Mouse (Mus musculus) MEL (cell line): Measurements from ENCODE around the gene Hacd2. TPM values are rescaled to one million over a fixed set of nuclear protein-coding genes. Genes with fewer than 3 reads are reported as not detected.

Experiments used
- DNase-seq: peaks from one replicate; pipeline ENCODE4 v3.0.0; 2011; ENCODE audit warnings: low read depth, low spot score
- H3K27ac ChIP-seq: 2 replicates; pipeline ENCODE4 v1.5.1; 2012; ENCODE audit warnings: low read depth, mild to moderate bottlenecking, control low read depth, low read length, moderate library complexity; ENCODE audit not compliant: control insufficient read depth
- H3K27me3 ChIP-seq, 2 experiments: fragments of 150-350 bp in 1 of 2; sonication (generic) in 1 of 2; 2 replicates each; pipeline ENCODE4 v1.6.1; 2012; ENCODE audit warnings: low read length in 2 of 2, mild to moderate bottlenecking in 2 of 2, improper control_type of control experiment in 1 of 2, moderate library complexity in 1 of 2; ENCODE audit not compliant: insufficient read depth in 2 of 2, control insufficient read depth in 1 of 2
- H3K36me3 ChIP-seq, 2 experiments: 2 replicates each; pipeline ENCODE4 v1.6.1; 2012 to 2014; ENCODE audit warnings: low read length in 2 of 2, improper control_type of control experiment in 1 of 2, inconsistent platforms in 1 of 2, mild to moderate bottlenecking in 1 of 2; ENCODE audit not compliant: insufficient read depth in 2 of 2, control insufficient read depth in 1 of 2
- H3K4me1 ChIP-seq, 2 experiments: fragments of 150-350 bp in 1 of 2; sonication (generic) in 1 of 2; 2 replicates each; pipeline ENCODE4 v1.6.1; 2012; ENCODE audit warnings: low read length in 2 of 2, improper control_type of control experiment in 1 of 2, mild to moderate bottlenecking in 1 of 2; ENCODE audit not compliant: insufficient read depth in 2 of 2, control insufficient read depth in 1 of 2
- H3K4me3 ChIP-seq, 2 experiments: fragments of 150-350 bp in 1 of 2; sonication (generic) in 1 of 2; 2 replicates each; pipeline ENCODE4 v1.5.1; 2012; ENCODE audit warnings: low read depth in 2 of 2, low read length in 2 of 2, mild to moderate bottlenecking in 2 of 2, moderate library complexity in 2 of 2, control low read depth in 1 of 2, improper control_type of control experiment in 1 of 2; ENCODE audit not compliant: control insufficient read depth in 1 of 2, insufficient read depth in 1 of 2
- H3K79me2 ChIP-seq: 2 replicates; pipeline ENCODE4 v1.6.1; 2012; ENCODE audit warnings: mild to moderate bottlenecking, low read length, moderate library complexity; ENCODE audit not compliant: control insufficient read depth, poor library complexity, insufficient read depth
- H3K9ac ChIP-seq: 2 replicates; pipeline ENCODE4 v1.6.1; 2012; ENCODE audit warnings: low read depth, mild to moderate bottlenecking, control low read depth, low read length, moderate library complexity; ENCODE audit not compliant: control insufficient read depth, poor library complexity, severe bottlenecking
- H3K9me3 ChIP-seq: fragments of 150-350 bp; sonication (generic); replicated peaks from 2 replicates; pipeline ENCODE4 v1.6.1; 2012; ENCODE audit warnings: mild to moderate bottlenecking, low read length, improper control_type of control experiment, moderate library complexity; ENCODE audit not compliant: insufficient read depth
- BHLHE40 ChIP-seq: IDR thresholded peaks from 2 replicates; pipeline ENCODE4 v1.6.1; 2012; ENCODE audit warnings: low read depth, mild to moderate bottlenecking, inconsistent platforms, low read length, improper control_type of control experiment, borderline replicate concordance
- CHD1 ChIP-seq: IDR thresholded peaks from 2 replicates; pipeline ENCODE4 v1.6.1; 2012; ENCODE audit warnings: low read depth, mild to moderate bottlenecking, inconsistent platforms, low read length, improper control_type of control experiment
- CHD2 ChIP-seq: IDR thresholded peaks from 2 replicates; pipeline ENCODE4 v1.6.1; 2011; ENCODE audit warnings: low read length, improper control_type of control experiment
- CTCF ChIP-seq, 3 experiments: IDR thresholded peaks in 2 of 3; conservative IDR thresholded peaks in 1 of 3; 2 replicates each; pipeline ENCODE4 v1.5.1; 2011 to 2012; ENCODE audit warnings: low read length in 3 of 3, low read depth in 2 of 3, mild to moderate bottlenecking in 2 of 3, improper control_type of control experiment in 1 of 3, inconsistent platforms in 1 of 3, mixed read lengths in 1 of 3, moderate library complexity in 1 of 3; ENCODE audit not compliant: control insufficient read depth in 1 of 3, insufficient read depth in 1 of 3, poor library complexity in 1 of 3, severe bottlenecking in 1 of 3
- ELF1 ChIP-seq: IDR thresholded peaks from 2 replicates; pipeline ENCODE4 v1.6.1; 2014; ENCODE audit warnings: low read depth, mild to moderate bottlenecking, inconsistent platforms, low read length, improper control_type of control experiment, moderate library complexity
- EP300 ChIP-seq, 2 experiments: IDR thresholded peaks; 2 replicates each; pipeline ENCODE4 v1.6.1; 2011; ENCODE audit warnings: improper control_type of control experiment in 2 of 2, low read length in 2 of 2, low read depth in 1 of 2, mild to moderate bottlenecking in 1 of 2
- ETS1 ChIP-seq: IDR thresholded peaks from 2 replicates; pipeline ENCODE4 v1.6.1; 2012; ENCODE audit warnings: low read depth, mild to moderate bottlenecking, inconsistent platforms, low read length, improper control_type of control experiment, moderate library complexity
- JUND ChIP-seq: IDR thresholded peaks from 2 replicates; pipeline ENCODE4 v1.6.1; 2011; ENCODE audit warnings: low read depth, mild to moderate bottlenecking, improper control_type of control experiment, low read length
- KAT2A ChIP-seq: conservative IDR thresholded peaks from 2 replicates; pipeline ENCODE4 v1.6.1; 2012; ENCODE audit warnings: low read depth, low read length, improper control_type of control experiment, inconsistent platforms
- MAZ ChIP-seq: IDR thresholded peaks from 2 replicates; pipeline ENCODE4 v1.6.1; 2012; ENCODE audit warnings: low read depth, mild to moderate bottlenecking, inconsistent platforms, low read length, improper control_type of control experiment
- MYB ChIP-seq: IDR thresholded peaks from 2 replicates; pipeline ENCODE4 v1.6.1; 2011; ENCODE audit warnings: mild to moderate bottlenecking, low read depth, low read length, improper control_type of control experiment
- NRF1 ChIP-seq: IDR thresholded peaks from 2 replicates; pipeline ENCODE4 v1.6.1; 2014; ENCODE audit warnings: low read depth, mild to moderate bottlenecking, inconsistent platforms, low read length, improper control_type of control experiment, moderate library complexity; ENCODE audit not compliant: poor library complexity, insufficient read depth, severe bottlenecking
- RAD21 ChIP-seq: IDR thresholded peaks from 2 replicates; pipeline ENCODE4 v1.6.1; 2011; ENCODE audit warnings: mild to moderate bottlenecking, low read depth, low read length, improper control_type of control experiment
- RCOR1 ChIP-seq: IDR thresholded peaks from 2 replicates; pipeline ENCODE4 v1.6.1; 2012; ENCODE audit warnings: low read depth, mild to moderate bottlenecking, inconsistent platforms, low read length, improper control_type of control experiment
- SIN3A ChIP-seq: IDR thresholded peaks from 2 replicates; pipeline ENCODE4 v1.6.1; 2012; ENCODE audit warnings: low read length, improper control_type of control experiment, inconsistent platforms
- SMC3 ChIP-seq: IDR thresholded peaks from 2 replicates; pipeline ENCODE4 v1.6.1; 2011; ENCODE audit warnings: low read depth, low read length, improper control_type of control experiment
- TAL1 ChIP-seq: IDR thresholded peaks from 2 replicates; pipeline ENCODE4 v1.6.1; 2012; ENCODE audit warnings: mild to moderate bottlenecking, inconsistent platforms, low read length, moderate library complexity, mixed read lengths
- TBP ChIP-seq: IDR thresholded peaks from 2 replicates; pipeline ENCODE4 v1.8.0; 2011; ENCODE audit warnings: low read depth, low read length, improper control_type of control experiment
- ZC3H11A ChIP-seq: IDR thresholded peaks from 2 replicates; pipeline ENCODE4 v1.6.1; 2012; ENCODE audit warnings: low read depth, mild to moderate bottlenecking, inconsistent platforms, low read length, improper control_type of control experiment
- ZNF384 ChIP-seq: IDR thresholded peaks from 2 replicates; pipeline ENCODE4 v1.6.1; 2012; ENCODE audit warnings: low read depth, mild to moderate bottlenecking, inconsistent platforms, low read length, improper control_type of control experiment
- polyA plus RNA-seq, 2 experiments: library from polyadenylated mRNA; stranded (reverse) in 1 of 2; unstranded in 1 of 2; fragments of >175 nt in 1 of 2; fragments of >200 nt in 1 of 2; gene quantifications; 2 replicates each; pipeline versions ENCODE4 v1.2.1 to v1.2.4; 2012; ENCODE audit warnings: low replicate concordance in 2 of 2, low read depth in 1 of 2; ENCODE audit not compliant: insufficient read length in 2 of 2, insufficient read depth in 1 of 2, missing spikeins in 1 of 2
- total RNA-seq: library from RNA; depleted of rRNA; stranded (reverse); fragments of 300-350 nt; gene quantifications from 2 replicates; pipeline ENCODE4 v1.2.3, GENCODE M21; 2012

The Hacd2 gene
- total and polyA plus RNA-seq, 3 experiments: 16.9 to 40.3 TPM; not detected in 1

DNA sequence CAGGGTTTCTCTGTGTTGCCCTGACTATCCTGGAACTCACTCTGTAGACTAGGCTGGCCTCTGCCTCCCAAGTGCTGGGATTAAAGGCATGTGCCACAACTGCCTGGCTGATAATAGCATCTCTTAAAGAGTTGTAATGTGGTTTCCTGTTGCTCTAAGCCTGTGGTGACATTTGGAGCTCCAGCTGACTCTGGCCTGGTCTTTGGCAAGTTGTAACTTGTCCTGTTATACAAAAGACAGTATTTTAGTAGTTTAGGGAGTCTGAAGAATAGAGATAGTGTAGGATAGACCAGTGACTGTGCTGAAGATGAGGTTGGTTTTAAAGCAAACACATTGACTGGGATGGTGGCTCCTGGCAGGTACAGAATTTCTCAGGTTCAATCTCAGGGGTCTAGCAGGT is 52.2 kb downstream of the Hacd2 start:
- DNase-seq: no peak
- Histone ChIP-seq H3K9me3 (no peaks in the 10 kb centered on the region), H3K27me3 (no peaks in the 10 kb centered on the region), H3K4me3 (no peak overlapping the region), H3K4me1 (no peaks in the 10 kb centered on the region), H3K36me3 (no peaks in the 10 kb centered on the region), H3K27ac (no peak overlapping the region)
- TF ChIP-seq MAZ (no peak), KAT2A (no peak), ZC3H11A (no peak), BHLHE40 (no peak), TBP (no peak), MYB (no peak), EP300 (IDR thresholded peaks at IDR 0.05; ENCODE audit: low read depth in 1 of 2, low read length in 2 of 2) (no peak), ETS1 (no peak), JUND (no peak), ZNF384 (no peak), CHD2 (no peak), NRF1 (no peak), TAL1 (no peak), RAD21 (no peak), ELF1 (no peak), CHD1 (no peak), SMC3 (no peak)
- TF ChIP-seq, all 39 proteins: peak for 0
- Histone ChIP-seq H3K9ac (no peak overlapping the region), H3K79me2 (no peaks in the 10 kb centered on the region)

- TF ChIP-seq TAL1 (no peak), CTCF (IDR thresholded peaks at IDR 0.05 in 2 of 3, conservative IDR thresholded peaks at IDR 0.05 in 1 of 3; ENCODE audit: control insufficient read depth in 1 of 3, insufficient read depth in 1 of 3, low read depth in 2 of 3, low read length in 3 of 3, poor library complexity in 1 of 3, severe bottlenecking in 1 of 3) (no peak), MAZ (no peak), SIN3A (no peak), CHD2 (no peak), RCOR1 (no peak)
- Histone ChIP-seq H3K9ac (no peak overlapping the region), H3K9me3 (no peaks in the 10 kb centered on the region), H3K4me1 (no peaks in the 10 kb centered on the region), H3K27me3 (no peaks in the 10 kb centered on the region), H3K36me3 (no peaks in the 10 kb centered on the region), H3K27ac (no peak overlapping the region), H3K79me2 (no peaks in the 10 kb centered on the region), H3K4me3 (no peak overlapping the region)
- DNase-seq: no peak
These were observed 53.4 kb downstream of the Hacd2 start for GRCm38 (mm10) chr16:35075643-35076042.
